Mouse (Mus musculus) liver, embryonic 11.5 days (tissue): Measurements from ENCODE around the gene Spsb4. TPM values are rescaled to one million over a fixed set of nuclear protein-coding genes. Genes with fewer than 3 reads are reported as not detected.

Experiments used
- ATAC-seq: fragments of 200-750 bp; cut with Nextera tagmentation; replicated peaks from 2 replicates; pipeline ENCODE4 v1.8.0; 2017; ENCODE audit warnings: moderate number of reproducible peaks, mild to moderate bottlenecking, moderate TSS enrichment, moderate library complexity; ENCODE audit not compliant: low FRiP score
- DNase-seq: peaks from one replicate; pipeline ENCODE4 v3.0.0-alpha.2; 2017; ENCODE audit warnings: low spot score
- H3K27ac ChIP-seq: fragments of 300-500 bp; sonication (generic); 2 replicates; pipeline ENCODE4 v1.5.1; 2014; ENCODE audit warnings: mild to moderate bottlenecking, low read depth, low read length, control low read depth
- H3K27me3 ChIP-seq: fragments of 300-500 bp; sonication (generic); replicated peaks from 2 replicates; pipeline ENCODE4 v1.6.1; 2014; ENCODE audit warnings: low read length, mixed read lengths; ENCODE audit not compliant: control insufficient read depth, insufficient read depth
- H3K36me3 ChIP-seq: fragments of 300-500 bp; sonication (generic); 2 replicates; pipeline ENCODE4 v1.6.1; 2014; ENCODE audit warnings: mild to moderate bottlenecking, low read length, moderate library complexity, mixed read lengths; ENCODE audit not compliant: control insufficient read depth, insufficient read depth
- H3K4me1 ChIP-seq: fragments of 300-500 bp; sonication (generic); replicated peaks from 2 replicates; pipeline ENCODE4 v1.6.1; 2014; ENCODE audit warnings: low read length, mixed read lengths; ENCODE audit not compliant: control insufficient read depth, insufficient read depth
- H3K4me2 ChIP-seq: fragments of 300-500 bp; sonication (generic); 2 replicates; pipeline ENCODE4 v1.6.1; 2014; ENCODE audit warnings: mild to moderate bottlenecking, control low read depth, moderate library complexity
- H3K4me3 ChIP-seq: fragments of 300-500 bp; sonication (generic); 2 replicates; pipeline ENCODE4 v1.5.1; 2014; ENCODE audit warnings: low read depth, low read length, control low read depth
- H3K9ac ChIP-seq: fragments of 300-500 bp; sonication (generic); 2 replicates; pipeline ENCODE4 v1.6.1; 2014; ENCODE audit warnings: low read depth, low read length, control low read depth
- H3K9me3 ChIP-seq: fragments of 300-500 bp; sonication (generic); 2 replicates; pipeline ENCODE4 v1.6.1; 2016; ENCODE audit warnings: low read length, inconsistent platforms, mixed read lengths; ENCODE audit not compliant: control insufficient read depth
- WGBS: fragments of 180-500 bp; shearing (Covaris S2); extraction: QIAGEN DNeasy Blood & Tissue Kit; methylation state at CpG from one replicate; pipeline ENCODE4 v1.1.7; 2014; 5-methylcytosine and 5-hydroxymethylcytosine counted together
- polyA plus RNA-seq: library from polyadenylated mRNA; unstranded; fragments of >200 nt; fragmentation: Nextera tagmentation; extraction: Ambion mirVana; gene quantifications from 2 replicates; pipeline ENCODE4 v1.2.1, GENCODE M21; 2014

Gene Spsb4
- polyA plus RNA-seq = 6.8 and 8.1 TPM in 2 replicates

DNA sequence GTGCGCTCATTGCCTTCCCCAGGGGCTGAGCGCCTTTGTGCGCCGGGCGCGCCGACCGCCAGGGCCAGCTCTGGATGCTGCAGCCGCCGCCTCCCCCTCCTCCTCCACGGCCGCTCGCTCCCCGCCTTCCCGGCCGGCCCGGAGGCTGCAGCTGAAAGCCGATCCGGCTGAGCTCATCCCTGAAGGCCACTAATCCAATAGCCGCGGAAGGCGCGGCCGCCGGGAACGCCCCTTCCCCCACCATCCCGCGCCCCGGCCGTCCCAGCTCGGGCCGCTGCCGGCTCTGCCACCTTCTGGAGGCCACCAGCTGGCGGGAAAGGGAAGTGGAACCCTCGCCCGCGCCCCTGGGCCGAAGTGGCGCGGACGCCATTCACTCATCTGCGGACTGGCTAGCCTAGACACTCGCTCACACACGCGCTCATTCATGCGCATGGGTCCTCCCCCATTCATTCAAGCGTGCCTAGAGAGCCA is at the start of gene Spsb4:
Gene Spsb4, minus strand, starts transcription at position 167 of the 471 bp plus-strand sequence.
- no peaks in the 10 kb centered on the region for H3K9me3 ChIP-seq
- H3K36me3 ChIP-seq = no peaks in the 10 kb centered on the region
- peak within 1 kb of the TSS; percentile 55; the same call in 1 of the 2 replicates for H3K9ac ChIP-seq

DNA sequence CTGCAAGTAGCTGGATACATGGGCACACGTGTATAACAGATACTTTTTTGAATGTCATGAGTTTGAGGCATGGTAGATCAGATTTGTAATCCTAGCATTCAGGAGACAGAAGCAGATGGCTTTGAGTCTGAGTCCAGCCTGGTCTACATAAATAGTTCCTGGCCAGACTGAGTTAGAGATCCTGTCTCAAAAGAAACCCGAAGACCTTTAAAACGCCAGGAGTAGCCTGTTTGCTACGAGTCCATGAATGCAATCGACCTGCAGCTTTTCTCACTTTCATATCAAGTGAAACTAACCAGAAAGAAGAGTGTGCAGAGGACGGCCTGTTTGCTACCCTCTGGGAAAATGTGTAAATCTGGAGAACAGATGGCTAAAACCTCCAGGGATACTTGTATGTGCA is 49.1 kb upstream of the Spsb4 start:
- H3K9me3 ChIP-seq = no peaks in the 10 kb centered on the region
- H3K9ac ChIP-seq = no peak overlapping the region
- no peaks in the 10 kb centered on the region for H3K36me3 ChIP-seq
- H3K4me3 ChIP-seq = no peak overlapping the region
- H3K4me1 ChIP-seq = no peaks in the 10 kb centered on the region
- ATAC-seq (no peak), DNase-seq (no peak)
- no peaks in the 10 kb centered on the region for H3K27me3 ChIP-seq
- WGBS = 83% methylated on average over 6 of the region's 6 CpGs
- no peak overlapping the region for H3K4me2 ChIP-seq
- no peak overlapping the region for H3K27ac ChIP-seq

More for the DNA sequence above, at the start of gene Spsb4:
- Histone ChIP-seq H3K4me1 (no peaks in the 10 kb centered on the region; the same call in none of the 2 replicates), H3K4me2 (peak within 1 kb of the TSS; percentile 76), H3K27me3 (peaks cover 50% of the 10 kb centered on the region), H3K4me3 (peak within 1 kb of the TSS; percentile 59), H3K27ac (no peak within 1 kb of the TSS; the same call in 1 of the 2 replicates)
- WGBS = under 1% methylated on average over 47 of the region's 47 CpGs
- peak; percentile 80 for DNase-seq
- ATAC-seq = peak; percentile 77

DNA sequence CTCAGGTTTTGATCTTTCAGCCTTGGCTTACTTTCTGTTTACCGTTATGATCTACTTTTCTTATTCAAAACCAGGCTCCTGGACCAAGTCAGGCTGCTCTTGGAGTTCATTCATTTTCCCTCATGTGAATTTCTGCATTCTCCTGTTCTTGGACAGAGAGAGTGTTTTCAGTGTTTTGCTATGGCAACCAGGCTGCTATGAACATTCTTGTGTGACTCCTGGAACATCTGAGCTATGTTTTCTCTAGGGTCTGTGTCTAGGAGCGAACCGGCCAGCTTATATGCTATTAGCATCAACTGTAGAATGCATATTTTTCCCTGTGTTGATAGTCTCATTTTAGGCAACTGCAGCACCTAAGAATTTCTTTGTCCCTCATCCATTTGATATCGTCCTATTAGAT is 47.2 kb upstream of the Spsb4 start:
- H3K36me3 ChIP-seq = no peaks in the 10 kb centered on the region
- DNase-seq (no peak), ATAC-seq (no peak)
- H3K27me3 ChIP-seq = no peaks in the 10 kb centered on the region
- no peak overlapping the region for H3K4me2 ChIP-seq
- H3K27ac ChIP-seq = no peak overlapping the region
- H3K4me1 ChIP-seq = no peaks in the 10 kb centered on the region
- no peak overlapping the region for H3K4me3 ChIP-seq
- WGBS = 86% methylated on average over 4 of the region's 4 CpGs
- H3K9ac ChIP-seq = no peak overlapping the region
- H3K9me3 ChIP-seq = no peaks in the 10 kb centered on the region

- Histone ChIP-seq H3K36me3 (no peaks in the 10 kb centered on the region), H3K4me2 (no peak overlapping the region), H3K27me3 (no peaks in the 10 kb centered on the region), H3K9me3 (no peaks in the 10 kb centered on the region), H3K4me1 (no peaks in the 10 kb centered on the region), H3K9ac (no peak overlapping the region), H3K4me3 (no peak overlapping the region), H3K27ac (no peak overlapping the region)
- ATAC-seq (no peak), DNase-seq (no peak)
- 79% methylated on average over 5 of the region's 5 CpGs for WGBS
Observed at GRCm38 (mm10) chr9:97065216-97065615, 46.6 kb upstream of the Spsb4 start.

GRCm38 (mm10) chr9:97064161-97064560 is 45.5 kb upstream of the Spsb4 start:
- Histone ChIP-seq H3K4me1 (no peaks in the 10 kb centered on the region), H3K9me3 (no peaks in the 10 kb centered on the region), H3K4me2 (no peak overlapping the region), H3K27me3 (no peaks in the 10 kb centered on the region), H3K4me3 (no peak overlapping the region), H3K36me3 (no peaks in the 10 kb centered on the region), H3K27ac (no peak overlapping the region), H3K9ac (no peak overlapping the region)
- no peak for DNase-seq
- 88% methylated on average over 1 of the region's 1 CpGs for WGBS
- ATAC-seq = no peak

GRCm38 (mm10) chr9:97061696-97062095 is 43.1 kb upstream of the Spsb4 start:
- H3K27me3 ChIP-seq = no peaks in the 10 kb centered on the region
- DNase-seq = no peak
- H3K9ac ChIP-seq = no peak overlapping the region
- WGBS = 89% methylated on average over 9 of the region's 9 CpGs
- H3K4me2 ChIP-seq = no peak overlapping the region
- H3K4me1 ChIP-seq = no peaks in the 10 kb centered on the region
- no peak for ATAC-seq
- no peaks in the 10 kb centered on the region for H3K9me3 ChIP-seq
- H3K27ac ChIP-seq = no peak overlapping the region
- H3K4me3 ChIP-seq = no peak overlapping the region
- no peaks in the 10 kb centered on the region for H3K36me3 ChIP-seq

DNA sequence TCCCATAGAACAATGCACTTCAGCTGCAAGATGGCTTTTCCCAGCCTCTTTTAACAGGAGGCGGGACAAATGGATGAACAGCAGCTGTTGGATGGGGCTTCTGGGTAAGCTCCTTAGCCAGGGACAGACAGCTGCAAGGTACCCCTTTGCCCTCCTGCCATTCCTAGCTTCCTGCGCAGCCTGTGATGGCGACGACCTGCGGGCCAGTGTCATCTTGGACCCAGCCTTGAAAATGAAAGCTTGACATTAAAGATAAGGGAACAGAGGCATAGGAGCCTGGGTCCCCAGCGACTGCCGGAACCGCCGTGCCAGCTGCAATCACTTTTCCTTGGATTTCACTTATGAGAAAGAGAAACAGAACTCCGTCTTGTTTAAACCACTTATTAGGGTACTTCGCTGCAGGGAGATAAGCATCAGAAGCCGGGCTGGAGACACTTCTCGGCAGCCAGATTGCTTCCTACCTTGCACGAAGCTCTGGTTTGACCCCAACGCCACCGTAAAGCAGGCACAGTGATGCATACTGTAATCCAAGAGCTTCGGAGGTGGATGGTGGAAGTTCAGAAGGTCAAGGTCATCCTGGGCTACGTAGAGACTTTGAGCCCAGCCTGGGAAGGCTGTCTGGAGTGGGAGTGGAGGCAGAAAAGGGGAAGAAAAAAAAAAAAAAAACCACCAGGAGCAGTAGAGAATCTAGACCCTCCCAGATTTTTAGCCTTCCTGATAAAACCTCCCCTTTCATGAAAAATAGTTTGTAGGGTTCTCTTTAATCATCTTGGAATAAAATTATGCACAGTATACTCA is 38.1 kb upstream of the Spsb4 start:
- H3K4me1 ChIP-seq = no peaks in the 10 kb centered on the region
- peak overlapping the region; percentile 6; the same call in 1 of the 2 replicates for H3K4me2 ChIP-seq
- H3K4me3 ChIP-seq = no peak overlapping the region
- no peaks in the 10 kb centered on the region for H3K9me3 ChIP-seq
- no peak overlapping the region for H3K9ac ChIP-seq
- no peaks in the 10 kb centered on the region for H3K27me3 ChIP-seq
- no peak overlapping the region for H3K27ac ChIP-seq
- H3K36me3 ChIP-seq = no peaks in the 10 kb centered on the region
- DNase-seq (no peak), ATAC-seq (no peak)
- 55% methylated on average over 18 of the region's 18 CpGs for WGBS

DNA sequence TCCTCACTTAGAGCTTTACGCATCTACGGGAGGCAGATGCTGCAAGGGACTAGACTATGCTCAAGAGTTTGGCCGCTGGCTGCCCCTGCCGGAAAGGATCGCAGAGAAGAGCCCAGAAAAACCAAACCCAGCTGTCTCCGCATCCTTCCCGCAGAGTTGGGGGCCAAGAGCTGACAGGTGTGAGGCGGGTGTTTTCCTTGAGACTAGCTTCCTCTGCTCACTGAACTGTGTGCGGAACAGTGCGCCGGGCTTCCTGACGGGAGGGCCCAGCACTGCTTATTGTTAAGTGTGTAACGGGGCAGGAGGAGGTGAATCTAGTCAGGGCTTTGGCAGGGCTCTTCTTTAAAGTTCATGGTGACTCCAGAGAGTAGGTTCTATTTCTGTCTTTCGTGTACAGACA is 37.3 kb upstream of the Spsb4 start:
- H3K27me3 ChIP-seq = no peaks in the 10 kb centered on the region
- no peak overlapping the region for H3K4me3 ChIP-seq
- H3K9ac ChIP-seq = no peak overlapping the region
- H3K9me3 ChIP-seq = no peaks in the 10 kb centered on the region
- H3K27ac ChIP-seq = no peak overlapping the region
- DNase-seq = no peak
- 81% methylated on average over 14 of the region's 14 CpGs for WGBS
- H3K4me2 ChIP-seq = no peak overlapping the region
- no peaks in the 10 kb centered on the region for H3K4me1 ChIP-seq
- no peak for ATAC-seq
- H3K36me3 ChIP-seq = no peaks in the 10 kb centered on the region

DNA sequence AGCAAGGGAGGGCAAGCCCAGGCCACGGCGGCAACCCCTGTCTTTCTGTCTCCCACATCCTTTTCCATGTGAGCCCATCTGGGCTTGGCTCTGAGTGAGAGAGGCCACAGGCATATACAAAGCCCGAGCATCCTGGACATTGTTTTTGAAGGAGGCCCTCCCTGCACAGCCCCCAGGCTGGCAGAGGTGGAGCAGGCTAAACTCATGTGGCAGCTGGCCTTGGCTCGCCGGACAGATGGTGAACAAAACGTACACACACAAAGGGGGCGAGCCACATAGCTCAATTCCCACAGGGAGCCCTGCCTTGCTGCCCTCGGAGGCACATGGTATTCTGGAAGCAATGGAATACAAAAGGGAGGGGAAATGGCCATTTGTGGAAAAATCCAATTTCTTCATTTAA is 32.5 kb upstream of the Spsb4 start:
- Histone ChIP-seq H3K27ac (no peak overlapping the region), H3K4me3 (no peak overlapping the region), H3K9me3 (no peaks in the 10 kb centered on the region), H3K4me2 (no peak overlapping the region), H3K36me3 (no peaks in the 10 kb centered on the region), H3K4me1 (no peaks in the 10 kb centered on the region), H3K9ac (no peak overlapping the region), H3K27me3 (no peaks in the 10 kb centered on the region)
- 75% methylated on average over 8 of the region's 8 CpGs for WGBS
- ATAC-seq (no peak), DNase-seq (no peak)
